Mouse (Mus musculus) ES-Bruce4 (cell line): Measurements from ENCODE around the gene Ins2. TPM values are rescaled to one million over a fixed set of nuclear protein-coding genes. Genes with fewer than 3 reads are reported as not detected.

ENCODE experiments used
- H3K27ac ChIP-seq: 2 replicates; pipeline ENCODE4 v1.5.1; 2012; ENCODE audit warnings: low read length, inconsistent platforms; ENCODE audit not compliant: insufficient read depth
- H3K27me3 ChIP-seq: 2 replicates; pipeline ENCODE4 v1.6.1; 2012; ENCODE audit warnings: mild to moderate bottlenecking, low read length, inconsistent platforms; ENCODE audit not compliant: control insufficient read depth, poor library complexity, insufficient read depth, severe bottlenecking
- H3K36me3 ChIP-seq: 2 replicates; pipeline ENCODE4 v1.6.1; 2012; ENCODE audit warnings: inconsistent platforms, mild to moderate bottlenecking, low read length, moderate library complexity; ENCODE audit not compliant: control insufficient read depth, poor library complexity, insufficient read depth, severe bottlenecking
- H3K4me1 ChIP-seq: one replicate; pipeline ENCODE4 v1.8.1; 2011; ENCODE audit warnings: low read length; ENCODE audit not compliant: control insufficient read depth, insufficient read depth
- H3K4me3 ChIP-seq: 2 replicates; pipeline ENCODE4 v1.5.1; 2011; ENCODE audit warnings: low read depth, mild to moderate bottlenecking, low read length
- H3K9ac ChIP-seq: 2 replicates; pipeline ENCODE4 v1.6.1; 2012; ENCODE audit warnings: low read depth, mild to moderate bottlenecking, inconsistent platforms; ENCODE audit not compliant: poor library complexity, severe bottlenecking
- H3K9me3 ChIP-seq: replicated peaks from 2 replicates; pipeline ENCODE4 v1.6.1; 2012; ENCODE audit warnings: mild to moderate bottlenecking, low read length, inconsistent platforms; ENCODE audit not compliant: control insufficient read depth, poor library complexity, insufficient read depth, severe bottlenecking
- CTCF ChIP-seq: IDR thresholded peaks from one replicate; pipeline ENCODE4 v1.8.1; 2011; ENCODE audit warnings: low read depth, low read length
- EP300 ChIP-seq: IDR thresholded peaks from 2 replicates; pipeline ENCODE4 v1.6.1; 2011; ENCODE audit warnings: low read depth, low read length; ENCODE audit not compliant: insufficient read depth
- POLR2A ChIP-seq: IDR thresholded peaks from one replicate; pipeline ENCODE4 v1.8.1; 2011; ENCODE audit warnings: low read length; ENCODE audit not compliant: insufficient read depth
- polyA plus RNA-seq: library from polyadenylated mRNA; stranded (reverse); fragments of >200 nt; gene quantifications from 2 replicates; pipeline ENCODE4 v1.2.4, GENCODE M21; 2011; ENCODE audit warnings: low read depth; ENCODE audit not compliant: missing spikeins, insufficient read depth, insufficient read length

Ins2 gene
- polyA plus RNA-seq, 1 experiment = not detected

DNA sequence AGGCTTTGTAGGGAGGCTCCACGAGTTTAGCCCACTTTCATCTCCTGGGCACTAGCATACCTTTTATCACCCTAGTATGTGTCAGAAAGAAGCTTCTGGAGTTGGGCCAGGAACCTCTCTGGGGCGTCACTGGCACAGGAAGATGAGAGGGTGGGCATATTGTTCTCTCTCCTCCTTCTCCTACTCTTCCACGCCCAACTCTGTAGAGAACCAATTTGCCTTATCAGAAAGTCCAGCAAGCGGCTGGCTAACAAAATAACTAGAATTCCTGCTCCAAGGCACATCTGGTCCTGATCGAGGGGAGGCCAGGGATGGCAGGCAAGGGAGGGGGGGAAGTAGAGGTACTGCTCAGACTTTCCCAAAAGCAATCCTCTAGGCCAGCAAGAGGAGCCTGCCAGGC is 98.1 kb downstream of the Ins2 start:
- H3K4me3 ChIP-seq = no peak overlapping the region
- H3K27me3 ChIP-seq = no peaks in the 10 kb centered on the region
- no peaks in the 10 kb centered on the region for H3K4me1 ChIP-seq
- H3K9me3 ChIP-seq = no peaks in the 10 kb centered on the region
- TF ChIP-seq POLR2A (no peak), EP300 (no peak), CTCF (no peak)
- no peaks in the 10 kb centered on the region for H3K36me3 ChIP-seq
- H3K9ac ChIP-seq = no peak overlapping the region
- H3K27ac ChIP-seq = no peak overlapping the region

GRCm38 (mm10) chr7:142636178-142636577 is 107.0 kb downstream of the Ins2 start:
- no peak overlapping the region for H3K4me3 ChIP-seq
- no peaks in the 10 kb centered on the region for H3K4me1 ChIP-seq
- H3K9me3 ChIP-seq = no peaks in the 10 kb centered on the region
- TF ChIP-seq EP300 (no peak), POLR2A (no peak), CTCF (no peak)
- no peaks in the 10 kb centered on the region for H3K36me3 ChIP-seq
- H3K27ac ChIP-seq = no peak overlapping the region
- no peak overlapping the region for H3K9ac ChIP-seq
- H3K27me3 ChIP-seq = no peaks in the 10 kb centered on the region

DNA sequence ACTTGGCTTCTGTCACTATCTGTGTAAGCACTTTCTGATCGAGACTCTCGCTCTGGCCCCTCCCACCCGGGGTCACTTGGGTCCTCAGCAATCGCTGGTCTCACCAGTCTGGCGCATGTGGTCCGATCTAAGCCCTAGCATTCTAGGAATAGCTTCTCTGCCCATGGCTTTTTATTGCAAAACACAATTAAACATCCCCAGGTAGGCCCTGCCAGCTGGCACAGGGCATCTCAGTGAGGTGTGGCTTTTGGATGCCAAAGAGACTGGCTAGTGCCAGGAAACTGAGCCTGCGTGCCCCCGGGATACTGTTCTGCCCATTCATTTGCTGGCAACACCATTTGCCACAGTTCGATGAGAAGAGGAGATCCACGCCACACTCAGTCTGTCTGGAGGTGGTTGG is 112.5 kb downstream of the Ins2 start:
- Histone ChIP-seq H3K4me3 (no peak overlapping the region), H3K9me3 (no peaks in the 10 kb centered on the region), H3K27ac (no peak overlapping the region), H3K4me1 (no peaks in the 10 kb centered on the region), H3K9ac (no peak overlapping the region), H3K27me3 (no peaks in the 10 kb centered on the region), H3K36me3 (no peaks in the 10 kb centered on the region)
- TF ChIP-seq CTCF = no peak
- TF ChIP-seq EP300 = no peak
- TF ChIP-seq POLR2A = no peak

DNA sequence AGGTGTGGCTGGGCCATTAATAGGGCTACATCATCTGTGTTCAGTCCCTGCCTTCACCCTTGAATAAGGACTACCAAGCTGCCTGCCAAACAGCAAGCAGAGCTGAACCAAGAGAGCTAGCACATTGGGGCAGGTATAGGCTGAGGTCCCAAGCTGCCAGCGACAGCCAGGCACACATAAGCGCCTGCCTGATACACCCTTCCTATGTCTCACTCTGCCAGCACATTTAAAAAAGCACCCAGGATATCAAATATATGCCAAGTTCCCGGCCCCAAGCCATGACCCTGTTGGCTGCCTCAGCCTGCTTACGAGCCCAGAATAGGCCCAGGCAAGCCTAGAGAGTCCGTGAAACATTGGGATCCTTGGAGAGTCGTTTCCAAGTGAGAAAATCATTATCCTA is 113.4 kb downstream of the Ins2 start:
- Histone ChIP-seq H3K4me1 (no peaks in the 10 kb centered on the region), H3K27me3 (no peaks in the 10 kb centered on the region), H3K27ac (no peak overlapping the region), H3K4me3 (no peak overlapping the region), H3K9ac (no peak overlapping the region), H3K36me3 (no peaks in the 10 kb centered on the region), H3K9me3 (no peaks in the 10 kb centered on the region)
- TF ChIP-seq POLR2A (no peak), EP300 (no peak), CTCF (no peak)

Other genes with a start within 250 kb of the Ins2 start
- gene Tnnt3, start 244.5 kb downstream of the Ins2 start, polyA plus RNA-seq = 2.1 and 2.7 TPM in 2 replicates
- 15.1 and 15.2 TPM in 2 replicates for gene Mrpl23, start 210.7 kb downstream of the Ins2 start, polyA plus RNA-seq
- gene Igf2, start 76.6 kb downstream of the Ins2 start, polyA plus RNA-seq = 272 and 297 TPM in 2 replicates
- gene Gm49394, start 73.4 kb downstream of the Ins2 start, polyA plus RNA-seq = 0.34 and 0.37 TPM in 2 replicates
- gene Th, start 187.7 kb upstream of the Ins2 start, polyA plus RNA-seq = not detected in 2 replicates
- 1.9 and 2.2 TPM in 2 replicates for gene Ascl2, start 225.9 kb upstream of the Ins2 start, polyA plus RNA-seq